Mouse (Mus musculus) fibroblast of lung, adult 2 months (primary cell): ENCODE data around the gene Zfp90.
A peak's percentile ranks its signal among the peaks of the same experiment; 100 is the strongest.
"Not testable (repeated sequence)": the region's sequence is repeated elsewhere in the genome, so short reads cannot be mapped to it uniquely, and the experiment has no call there.

ENCODE experiments used
- DNase-seq: peaks from one replicate; pipeline ENCODE4 v3.0.0-alpha.2; 2011; ENCODE audit warnings: low read depth

Zfp90 gene

GRCm38 (mm10) chr8:106415182-106415971, at the start of gene Zfp90:
Gene Zfp90 (plus strand): TSS chr8:106415327.
- peak; percentile 87 for DNase-seq

GRCm38 (mm10) chr8:106368501-106368900, 46.6 kb upstream of the Zfp90 start:
- DNase-seq: no peak

- no peak for DNase-seq
These were observed 46.1 kb upstream of the Zfp90 start for GRCm38 (mm10) chr8:106369069-106369468.

GRCm38 (mm10) chr8:106375957-106376356, 39.2 kb upstream of the Zfp90 start:
- no peak for DNase-seq

- DNase-seq: no peak
These were observed 38.3 kb upstream of the Zfp90 start for GRCm38 (mm10) chr8:106376862-106377261.

- peak; percentile 78 for DNase-seq
These were observed 36.6 kb upstream of the Zfp90 start for GRCm38 (mm10) chr8:106378501-106379048.

GRCm38 (mm10) chr8:106379357-106379756, 35.8 kb upstream of the Zfp90 start:
- DNase-seq: no peak

- no peak for DNase-seq
These were observed 34.1 kb upstream of the Zfp90 start for GRCm38 (mm10) chr8:106381026-106381425.

GRCm38 (mm10) chr8:106387801-106388415, 27.2 kb upstream of the Zfp90 start:
- no peak for DNase-seq

GRCm38 (mm10) chr8:106394493-106394892, 20.6 kb upstream of the Zfp90 start:
- no peak for DNase-seq

- DNase-seq: peak; percentile 94
These were observed 15.4 kb upstream of the Zfp90 start for GRCm38 (mm10) chr8:106399694-106400093.

- no peak for DNase-seq
These were observed 14.9 kb upstream of the Zfp90 start for GRCm38 (mm10) chr8:106400181-106400580.

- no peak for DNase-seq
These were observed 11.7 kb upstream of the Zfp90 start for GRCm38 (mm10) chr8:106403246-106403933.

- DNase-seq: no peak
These were observed 10.3 kb upstream of the Zfp90 start for GRCm38 (mm10) chr8:106404825-106405224.

- DNase-seq: peak; percentile 56
These were observed 9.3 kb upstream of the Zfp90 start for GRCm38 (mm10) chr8:106405810-106406209.

- no peak for DNase-seq
These were observed 5.1 kb upstream of the Zfp90 start for GRCm38 (mm10) chr8:106410055-106410454.

GRCm38 (mm10) chr8:106410564-106410963, 4.6 kb upstream of the Zfp90 start:
- no peak for DNase-seq

GRCm38 (mm10) chr8:106411783-106412451, 3.2 kb upstream of the Zfp90 start:
- DNase-seq: no peak

- DNase-seq: no peak
These were observed 2.6 kb downstream of the Zfp90 start for GRCm38 (mm10) chr8:106417692-106418091.

- no peak for DNase-seq
These were observed 16.0 kb downstream of the Zfp90 start for GRCm38 (mm10) chr8:106431088-106431487.

GRCm38 (mm10) chr8:106431952-106432351, 16.8 kb downstream of the Zfp90 start:
- DNase-seq: not testable (repeated sequence)

- peak; percentile 51 for DNase-seq
These were observed 17.9 kb downstream of the Zfp90 start for GRCm38 (mm10) chr8:106432954-106433570.
